Mouse (Mus musculus) neural tube, embryonic 12.5 days (tissue): ENCODE results near the gene Dnase2b. TPM values are rescaled to one million over a fixed set of nuclear protein-coding genes. Genes with fewer than 3 reads are reported as not detected.

Experiments used
- ATAC-seq: fragments of 200-750 bp; cut with Nextera tagmentation; 2 replicates; pipeline ENCODE4 v1.8.0; 2017; ENCODE audit warnings: low read depth, mild to moderate bottlenecking, moderate TSS enrichment, moderate library complexity; ENCODE audit not compliant: low FRiP score
- H3K27ac ChIP-seq: fragments of 300-500 bp; sonication (generic); 2 replicates; pipeline ENCODE4 v1.5.1; 2016
- H3K27me3 ChIP-seq: fragments of 300-500 bp; sonication (generic); replicated peaks from 2 replicates; pipeline ENCODE4 v1.6.1; 2016; ENCODE audit warnings: mild to moderate bottlenecking
- H3K36me3 ChIP-seq: fragments of 300-500 bp; sonication (generic); 2 replicates; pipeline ENCODE4 v1.6.1; 2016; ENCODE audit warnings: mild to moderate bottlenecking
- H3K4me1 ChIP-seq: fragments of 300-500 bp; sonication (generic); 2 replicates; pipeline ENCODE4 v1.6.1; 2016
- H3K4me2 ChIP-seq: fragments of 300-500 bp; sonication (generic); replicated peaks from 2 replicates; pipeline ENCODE4 v1.6.1; 2016; ENCODE audit warnings: mild to moderate bottlenecking
- H3K4me3 ChIP-seq: fragments of 300-500 bp; sonication (generic); 2 replicates; pipeline ENCODE4 v1.5.1; 2016
- H3K9ac ChIP-seq: fragments of 300-500 bp; sonication (generic); 2 replicates; pipeline ENCODE4 v1.6.1; 2016; ENCODE audit warnings: mild to moderate bottlenecking
- H3K9me3 ChIP-seq: fragments of 300-500 bp; sonication (generic); 2 replicates; pipeline ENCODE4 v1.6.1; 2016; ENCODE audit warnings: mild to moderate bottlenecking
- WGBS: fragments of 180-500 bp; shearing (Covaris S2); methylation state at CpG from one replicate; pipeline ENCODE4 v1.1.7; 2016; 5-methylcytosine and 5-hydroxymethylcytosine counted together
- polyA plus RNA-seq: library from polyadenylated mRNA; unstranded; fragments of >200 nt; fragmentation: Nextera tagmentation; extraction: Ambion mirVana; gene quantifications from 2 replicates; pipeline ENCODE4 v1.2.1, GENCODE M21; 2016

The Dnase2b gene
- polyA plus RNA-seq, 1 experiment from 2014 or later: not detected

- Histone ChIP-seq H3K4me2 (no peak overlapping the region), H3K9ac (no peak overlapping the region), H3K27ac (no peak overlapping the region), H3K4me1 (no peaks in the 10 kb centered on the region), H3K36me3 (no peaks in the 10 kb centered on the region), H3K9me3 (no peaks in the 10 kb centered on the region), H3K27me3 (no peaks in the 10 kb centered on the region), H3K4me3 (no peak overlapping the region)
- no peak for ATAC-seq
- 90% methylated on average over 5 of the region's 5 CpGs for WGBS
Measured at GRCm38 (mm10) chr3:146632506-146632905, 17.1 kb upstream of the Dnase2b start.

DNA sequence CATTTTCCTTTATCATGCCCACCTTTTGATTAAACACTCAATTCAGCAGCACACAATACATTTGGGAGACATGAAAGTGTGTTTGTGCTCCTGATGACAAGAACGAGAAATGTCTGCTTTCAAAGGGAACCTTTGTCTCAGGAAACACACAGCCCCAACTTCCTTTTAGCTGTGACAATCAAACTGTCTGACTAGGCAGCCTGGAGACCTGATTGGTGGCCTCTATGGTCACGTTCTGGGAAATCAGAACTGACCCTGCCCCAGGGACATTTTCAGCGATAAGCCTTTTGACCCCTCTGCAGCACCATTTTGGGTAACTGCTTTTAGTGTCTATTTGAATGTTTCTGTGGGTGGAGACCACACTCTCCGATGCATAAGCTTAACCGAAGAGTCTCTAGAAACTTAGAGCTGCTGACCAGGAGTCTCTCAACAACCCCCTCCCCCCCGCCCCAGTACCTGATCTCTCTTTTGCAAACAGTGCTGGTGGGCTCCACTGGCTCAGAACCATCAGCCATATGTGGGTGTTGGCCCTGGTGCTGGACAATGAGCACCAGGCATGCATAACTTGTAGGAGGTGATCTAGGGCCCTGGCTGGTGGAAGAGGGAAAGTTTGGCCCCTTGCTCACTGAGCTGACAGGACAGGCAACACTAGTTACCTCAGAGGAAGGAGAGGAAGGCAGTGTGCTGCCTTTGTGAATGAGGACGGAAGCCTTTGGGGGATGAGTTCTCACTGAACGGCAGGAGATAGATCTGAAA, 13.0 kb upstream of the Dnase2b start:
- no peak for ATAC-seq
- no peaks in the 10 kb centered on the region for H3K36me3 ChIP-seq
- H3K4me2 ChIP-seq: no peak overlapping the region
- 69% methylated on average over 8 of the region's 8 CpGs for WGBS
- H3K27me3 ChIP-seq: no peaks in the 10 kb centered on the region
- no peak overlapping the region for H3K27ac ChIP-seq
- H3K9me3 ChIP-seq: no peaks in the 10 kb centered on the region
- H3K9ac ChIP-seq: no peak overlapping the region
- no peaks in the 10 kb centered on the region for H3K4me1 ChIP-seq
- no peak overlapping the region for H3K4me3 ChIP-seq

GRCm38 (mm10) chr3:146625766-146626165, 10.4 kb upstream of the Dnase2b start:
- WGBS: 92% methylated on average over 4 of the region's 4 CpGs

GRCm38 (mm10) chr3:146621966-146622365, 6.6 kb upstream of the Dnase2b start:
- Histone ChIP-seq H3K27me3 (no peaks in the 10 kb centered on the region), H3K9me3 (no peaks in the 10 kb centered on the region), H3K36me3 (no peaks in the 10 kb centered on the region), H3K9ac (no peak overlapping the region), H3K27ac (no peak overlapping the region), H3K4me3 (no peak overlapping the region), H3K4me1 (no peaks in the 10 kb centered on the region), H3K4me2 (no peak overlapping the region)
- 82% methylated on average over 11 of the region's 11 CpGs for WGBS
- ATAC-seq: no peak

More at GRCm38 (mm10) chr3:146625766-146626165, 10.4 kb upstream of the Dnase2b start:
- H3K4me3 ChIP-seq: no peak overlapping the region
- H3K27ac ChIP-seq: no peak overlapping the region
- H3K9ac ChIP-seq: no peak overlapping the region
- no peaks in the 10 kb centered on the region for H3K36me3 ChIP-seq
- ATAC-seq: no peak
- H3K27me3 ChIP-seq: no peaks in the 10 kb centered on the region
- no peaks in the 10 kb centered on the region for H3K4me1 ChIP-seq
- H3K4me2 ChIP-seq: no peak overlapping the region
- no peaks in the 10 kb centered on the region for H3K9me3 ChIP-seq

GRCm38 (mm10) chr3:146620555-146621249, 5.3 kb upstream of the Dnase2b start:
- Histone ChIP-seq H3K4me3 (no peak overlapping the region), H3K36me3 (no peaks in the 10 kb centered on the region), H3K27me3 (no peaks in the 10 kb centered on the region), H3K27ac (no peak overlapping the region), H3K4me1 (no peaks in the 10 kb centered on the region), H3K4me2 (no peak overlapping the region), H3K9ac (no peak overlapping the region), H3K9me3 (no peaks in the 10 kb centered on the region)
- WGBS: 87% methylated on average over 14 of the region's 14 CpGs
- no peak for ATAC-seq

DNA sequence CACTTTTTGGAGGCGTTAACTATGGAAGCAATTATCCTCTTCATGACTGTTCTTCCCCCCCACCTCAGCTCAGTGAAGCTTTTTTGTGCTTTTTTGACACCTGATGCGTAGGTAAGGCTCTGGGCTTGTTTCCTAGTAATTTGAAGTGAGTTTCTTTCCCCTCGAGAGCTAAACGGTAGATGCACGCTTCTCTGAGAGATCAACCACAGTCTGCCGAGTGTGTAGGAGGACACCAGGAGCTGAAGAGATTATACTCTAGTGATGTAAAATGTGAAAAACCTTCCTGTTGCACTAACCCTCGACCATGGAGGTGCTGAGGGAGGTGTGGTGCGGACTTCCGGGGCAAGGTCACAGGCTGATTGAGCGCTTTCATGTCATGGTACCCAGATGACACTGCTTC, 4.7 kb upstream of the Dnase2b start:
- no peaks in the 10 kb centered on the region for H3K4me1 ChIP-seq
- no peaks in the 10 kb centered on the region for H3K9me3 ChIP-seq
- no peaks in the 10 kb centered on the region for H3K36me3 ChIP-seq
- 91% methylated on average over 10 of the region's 10 CpGs for WGBS
- H3K27ac ChIP-seq: no peak overlapping the region
- H3K4me3 ChIP-seq: no peak overlapping the region
- ATAC-seq: no peak
- H3K9ac ChIP-seq: no peak overlapping the region
- no peaks in the 10 kb centered on the region for H3K27me3 ChIP-seq
- no peak overlapping the region for H3K4me2 ChIP-seq

GRCm38 (mm10) chr3:146618357-146618756, 3.0 kb upstream of the Dnase2b start:
- Histone ChIP-seq H3K9ac (no peak overlapping the region), H3K4me1 (no peaks in the 10 kb centered on the region), H3K27me3 (no peaks in the 10 kb centered on the region), H3K27ac (no peak overlapping the region), H3K4me2 (no peak overlapping the region), H3K9me3 (no peaks in the 10 kb centered on the region), H3K36me3 (no peaks in the 10 kb centered on the region), H3K4me3 (no peak overlapping the region)
- 87% methylated on average over 4 of the region's 4 CpGs for WGBS
- ATAC-seq: no peak

DNA sequence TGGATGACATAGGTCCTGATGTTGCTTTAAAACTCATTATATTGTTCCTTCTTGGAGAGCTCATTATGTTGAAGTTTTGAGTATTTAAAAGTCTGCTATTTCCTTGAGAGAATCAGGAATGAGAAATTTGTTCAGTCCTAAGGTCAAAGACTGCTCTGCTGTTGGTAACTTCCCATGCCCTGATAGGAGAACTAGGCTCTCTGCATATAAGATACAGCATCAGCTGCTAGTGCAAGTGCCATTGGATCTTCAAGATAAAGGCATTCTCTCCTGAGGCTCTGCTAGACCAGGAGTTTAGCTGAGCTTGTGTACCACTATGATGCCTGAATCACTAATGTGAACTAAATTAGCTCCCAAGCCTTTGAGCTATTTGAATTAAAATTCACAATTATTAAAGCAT, 2.5 kb upstream of the Dnase2b start:
- Histone ChIP-seq H3K36me3 (no peaks in the 10 kb centered on the region), H3K4me3 (no peak overlapping the region), H3K9me3 (no peaks in the 10 kb centered on the region), H3K27me3 (no peaks in the 10 kb centered on the region), H3K4me2 (no peak overlapping the region), H3K4me1 (no peaks in the 10 kb centered on the region), H3K27ac (no peak overlapping the region), H3K9ac (no peak overlapping the region)
- no peak for ATAC-seq

GRCm38 (mm10) chr3:146616533-146617283, 1.3 kb upstream of the Dnase2b start:
- Histone ChIP-seq H3K4me3 (no peak overlapping the region), H3K9me3 (no peaks in the 10 kb centered on the region), H3K27me3 (no peaks in the 10 kb centered on the region), H3K4me2 (no peak overlapping the region), H3K27ac (no peak overlapping the region), H3K4me1 (no peaks in the 10 kb centered on the region), H3K9ac (no peak overlapping the region), H3K36me3 (no peaks in the 10 kb centered on the region)
- 84% methylated on average over 5 of the region's 5 CpGs for WGBS
- ATAC-seq: no peak

GRCm38 (mm10) chr3:146611821-146612220, 3.6 kb downstream of the Dnase2b start:
- no peaks in the 10 kb centered on the region for H3K27me3 ChIP-seq
- 0 out of 2 replicates have a peak, but pooled peaks cover 5% of the 10 kb centered on the region for H3K4me1 ChIP-seq
- H3K27ac ChIP-seq: no peak overlapping the region
- H3K4me3 ChIP-seq: no peak overlapping the region
- H3K9ac ChIP-seq: no peak overlapping the region
- ATAC-seq: no peak
- no peak overlapping the region for H3K4me2 ChIP-seq
- no peaks in the 10 kb centered on the region for H3K36me3 ChIP-seq
- whole genome bisulfite sequencing: 91% methylated on average over 4 of the region's 4 CpGs
- no peaks in the 10 kb centered on the region for H3K9me3 ChIP-seq

DNA sequence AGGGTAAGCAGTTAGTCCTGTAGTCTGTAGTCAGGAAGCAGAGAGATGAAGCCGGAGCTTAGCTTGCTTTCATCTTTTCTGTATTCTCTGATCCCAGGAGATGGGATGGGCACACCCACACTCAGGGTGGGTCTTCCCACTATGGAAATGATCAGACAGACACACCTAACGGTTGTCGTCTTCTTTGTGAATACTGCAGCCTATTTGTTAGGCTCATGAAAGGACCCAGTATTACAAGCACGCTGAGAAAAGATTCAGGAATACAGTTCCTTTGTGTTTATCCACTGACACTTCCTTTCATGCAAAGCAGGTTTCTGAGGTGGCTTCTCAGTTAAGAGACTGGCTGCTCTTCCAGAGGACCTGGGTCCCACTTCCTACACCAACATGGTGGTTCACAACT, 4.1 kb downstream of the Dnase2b start:
- H3K27ac ChIP-seq: no peak overlapping the region
- H3K4me1 ChIP-seq: 0 out of 2 replicates have a peak, but pooled peaks cover 5% of the 10 kb centered on the region
- H3K4me2 ChIP-seq: no peak overlapping the region
- no peaks in the 10 kb centered on the region for H3K36me3 ChIP-seq
- H3K9ac ChIP-seq: no peak overlapping the region
- 75% methylated on average over 4 of the region's 4 CpGs for WGBS
- ATAC-seq: no peak
- H3K9me3 ChIP-seq: no peaks in the 10 kb centered on the region
- H3K27me3 ChIP-seq: no peaks in the 10 kb centered on the region
- H3K4me3 ChIP-seq: no peak overlapping the region

DNA sequence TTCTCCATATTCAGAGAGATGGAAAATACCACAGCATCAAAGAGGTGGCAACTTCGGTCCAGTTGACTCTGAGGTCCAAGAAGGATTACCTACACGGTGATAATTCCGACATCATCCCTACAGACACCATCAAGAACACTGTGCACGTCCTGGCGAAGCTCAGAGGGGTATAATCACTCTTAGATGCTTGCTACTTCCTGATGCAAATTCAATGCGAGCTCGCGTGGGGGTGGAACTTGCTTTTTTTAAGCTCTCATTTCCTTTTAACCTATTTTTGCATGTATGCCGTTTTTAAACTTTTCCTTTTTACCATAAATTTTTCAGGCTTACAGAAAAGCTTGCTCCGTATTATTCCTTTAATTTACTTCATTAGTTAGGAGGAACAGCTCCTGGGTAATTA, 5.1 kb downstream of the Dnase2b start:
- Histone ChIP-seq H3K4me3 (no peak overlapping the region), H3K9ac (no peak overlapping the region), H3K36me3 (no peaks in the 10 kb centered on the region), H3K4me2 (no peak overlapping the region), H3K27me3 (no peaks in the 10 kb centered on the region), H3K4me1 (0 out of 2 replicates have a peak, but pooled peaks cover 5% of the 10 kb centered on the region), H3K9me3 (no peaks in the 10 kb centered on the region), H3K27ac (no peak overlapping the region)
- 89% methylated on average over 10 of the region's 10 CpGs for WGBS
- no peak for ATAC-seq
